Mouse (Mus musculus) left cerebral cortex, adult 18-20 months (tissue): ENCODE measurements around the gene Mrpl20. TPM values are rescaled to one million over a fixed set of nuclear protein-coding genes. Genes with fewer than 3 reads are reported as not detected.

Source experiments
- DNase-seq, 2 experiments: peaks; one replicate each; pipeline ENCODE4 v3.0.0; 2021 to 2022; ENCODE audit warnings: low spot score in 2 of 2, mixed read lengths in 1 of 2
- microRNA-seq, 2 experiments: library from miRNA; unstranded; fragments of <30 nt; microRNA quantifications; one replicate each; pipeline ENCODE4 v1.2.0; 2021
- total RNA-seq, 2 experiments: library from RNA; stranded (reverse); gene quantifications; 2 replicates each; pipeline ENCODE4 v1.2.3; 2021

The Mrpl20 gene
- total RNA-seq, 2 experiments from 2014 or later = 84.9 to 89.4 TPM

- DNase-seq = no peak
Observed at GRCm38 (mm10) chr4:155849792-155850451, 47.2 kb downstream of the Mrpl20 start.

- no peak for DNase-seq
Observed at GRCm38 (mm10) chr4:155851368-155851767, 48.7 kb downstream of the Mrpl20 start.

- no peak for DNase-seq
Observed at GRCm38 (mm10) chr4:155851951-155852411, 49.3 kb downstream of the Mrpl20 start.

- DNase-seq = no peak
Observed at GRCm38 (mm10) chr4:155853421-155853820, 50.7 kb downstream of the Mrpl20 start.

- DNase-seq = no peak
Observed at GRCm38 (mm10) chr4:155854991-155855390, 52.3 kb downstream of the Mrpl20 start.

- DNase-seq = no peak
Observed at GRCm38 (mm10) chr4:155856071-155856470, 53.4 kb downstream of the Mrpl20 start.

- DNase-seq = no peak
Observed at GRCm38 (mm10) chr4:155856881-155857280, 54.2 kb downstream of the Mrpl20 start.

GRCm38 (mm10) chr4:155859318-155859717 lies 56.6 kb downstream of the Mrpl20 start:
- no peak for DNase-seq

Small RNA genes lying within 50 kb of the gene (microRNA-seq; reads per million reads assigned to microRNA genes)
- 0 reads per million in 2 experiments for gene Gm27743

Other genes starting within 250 kb of the Mrpl20 start
- 10 to 100 TPM; 57.5 to 57.7 TPM for gene Nadk, start 240.5 kb upstream of the Mrpl20 start, total RNA-seq
- gene Slc35e2, start 201.5 kb upstream of the Mrpl20 start, total RNA-seq = 10 to 100 TPM; 47.2 to 48.9 TPM
- 10 to 100 TPM; 47.1 to 49.4 TPM for gene Cdk11b, start 178.0 kb upstream of the Mrpl20 start, total RNA-seq
- gene Gm10563, start 157.5 kb upstream of the Mrpl20 start, total RNA-seq = not detected
- 1 to 10 TPM; 2.4 to 4.6 TPM for gene Mmp23, start 149.5 kb upstream of the Mrpl20 start, total RNA-seq
- gene Mib2, start 133.7 kb upstream of the Mrpl20 start, total RNA-seq = 100 to 1,000 TPM; 128 to 129 TPM
- 10 to 100 TPM; 27.8 to 32.8 TPM for gene Fndc10, start 108.5 kb upstream of the Mrpl20 start, total RNA-seq
- 10 to 100 TPM; 90.6 to 97.4 TPM for gene Ssu72, start 98.1 kb upstream of the Mrpl20 start, total RNA-seq
- 10 to 100 TPM; 51.1 to 53.0 TPM for gene Tmem240, start 68.1 kb upstream of the Mrpl20 start, total RNA-seq
- 10 to 100 TPM; 48.3 to 55.6 TPM for gene Atad3a, start 41.8 kb upstream of the Mrpl20 start, total RNA-seq
- 10 to 100 TPM; 15.6 to 17.6 TPM for gene Vwa1, start 28.2 kb upstream of the Mrpl20 start, total RNA-seq
- 10 to 100 TPM; 16.4 to 19.0 TPM for gene Tmem88b, start 17.0 kb upstream of the Mrpl20 start, total RNA-seq
- under 1 TPM in 1 of 2 experiments, not detected in 1; 0.44 TPM for gene Ankrd65, start 12.4 kb upstream of the Mrpl20 start, total RNA-seq
- 10 to 100 TPM; 60.1 to 65.5 TPM for gene Ccnl2, start 9.6 kb downstream of the Mrpl20 start, total RNA-seq
- 100 to 1,000 TPM; 103 to 110 TPM for gene Aurkaip1, start 28.4 kb downstream of the Mrpl20 start, total RNA-seq
- gene Mxra8, start 36.8 kb downstream of the Mrpl20 start, total RNA-seq = 1 to 10 TPM; 6.2 to 7.3 TPM
- 10 to 100 TPM; 88.0 to 96.3 TPM for gene Dvl1, start 44.5 kb downstream of the Mrpl20 start, total RNA-seq
- gene Tas1r3, start 60.5 kb downstream of the Mrpl20 start, total RNA-seq = under 1 TPM; 0.23 TPM
- gene Cptp, start 66.6 kb downstream of the Mrpl20 start, total RNA-seq = 10 to 100 TPM; 23.1 to 33.8 TPM
- 10 to 100 TPM; 31.7 to 33.9 TPM for gene Ints11, start 66.7 kb downstream of the Mrpl20 start, total RNA-seq
- gene Pusl1, start 88.9 kb downstream of the Mrpl20 start, total RNA-seq = 10 to 100 TPM; 54.9 to 58.6 TPM
- 100 to 1,000 TPM; 124 to 128 TPM for gene Acap3, start 88.9 kb downstream of the Mrpl20 start, total RNA-seq
- gene Ube2j2, start 141.0 kb downstream of the Mrpl20 start, total RNA-seq = 10 to 100 TPM; 67.6 to 70.3 TPM
- gene C1qtnf12, start 159.4 kb downstream of the Mrpl20 start, total RNA-seq = 10 to 100 TPM; 16.6 to 17.7 TPM
- gene B3galt6, start 189.8 kb downstream of the Mrpl20 start, total RNA-seq = 10 to 100 TPM in 1 of 2 experiments, 1 to 10 TPM in 1; 8.9 to 10.7 TPM
- 100 to 1,000 TPM; 213 to 215 TPM for gene Sdf4, start 190.0 kb downstream of the Mrpl20 start, total RNA-seq
- 1 to 10 TPM in 1 of 2 experiments, under 1 TPM in 1; 0.95 to 2.3 TPM for gene Tnfrsf4, start 211.0 kb downstream of the Mrpl20 start, total RNA-seq
- not detected for gene Tnfrsf18, start 223.3 kb downstream of the Mrpl20 start, total RNA-seq